Mouse (Mus musculus) MEL (cell line): Measurements from ENCODE around the gene Lefty1.

Source experiments
- CTCF ChIP-seq, 3 experiments: IDR thresholded peaks in 2 of 3; conservative IDR thresholded peaks in 1 of 3; 2 replicates each; pipeline ENCODE4 v1.5.1; 2011 to 2012; ENCODE audit warnings: low read length in 3 of 3, low read depth in 2 of 3, mild to moderate bottlenecking in 2 of 3, improper control_type of control experiment in 1 of 3, inconsistent platforms in 1 of 3, mixed read lengths in 1 of 3, moderate library complexity in 1 of 3; ENCODE audit not compliant: control insufficient read depth in 1 of 3, insufficient read depth in 1 of 3, poor library complexity in 1 of 3, severe bottlenecking in 1 of 3
- MYC ChIP-seq: IDR thresholded peaks from 2 replicates; pipeline ENCODE4 v1.6.1; 2011; ENCODE audit warnings: low read depth, mild to moderate bottlenecking, low read length, improper control_type of control experiment, moderate library complexity
- POLR2A ChIP-seq, 2 experiments: IDR thresholded peaks; 2 replicates each; pipeline ENCODE4 v1.6.1; 2011 to 2012; ENCODE audit warnings: low read length in 2 of 2, mild to moderate bottlenecking in 2 of 2, control low read depth in 1 of 2, improper control_type of control experiment in 1 of 2, low read depth in 1 of 2, moderate library complexity in 1 of 2; ENCODE audit not compliant: control insufficient read depth in 1 of 2, insufficient read depth in 1 of 2, poor library complexity in 1 of 2

GRCm38 (mm10) chr1:180906461-180907147, 28.2 kb upstream of the Lefty1 start:
- TF ChIP-seq POLR2A (IDR thresholded peaks at IDR 0.05; ENCODE audit: control insufficient read depth in 1 of 2, insufficient read depth in 1 of 2, low read depth in 1 of 2, low read length in 2 of 2, poor library complexity in 1 of 2) (no peak), CTCF (IDR thresholded peaks at IDR 0.05 in 2 of 3, conservative IDR thresholded peaks at IDR 0.05 in 1 of 3; ENCODE audit: control insufficient read depth in 1 of 3, insufficient read depth in 1 of 3, low read depth in 2 of 3, low read length in 3 of 3, poor library complexity in 1 of 3, severe bottlenecking in 1 of 3) (no peak), MYC (no peak)
